Mouse (Mus musculus) intestine, postnatal 0 days (tissue): ENCODE measurements around the gene Ephb1. TPM values are rescaled to one million over a fixed set of nuclear protein-coding genes. Genes with fewer than 3 reads are reported as not detected.

Experiments
- ATAC-seq: fragments of 200-750 bp; cut with Nextera tagmentation; 2 replicates; pipeline ENCODE4 v1.8.0; 2017; ENCODE audit warnings: mild to moderate bottlenecking, moderate TSS enrichment, moderate library complexity
- H3K27ac ChIP-seq: fragments of 300-500 bp; sonication (generic); 2 replicates; pipeline ENCODE4 v1.5.1; 2014; ENCODE audit warnings: mild to moderate bottlenecking, low read depth, low read length, moderate library complexity
- H3K27me3 ChIP-seq: fragments of 300-500 bp; sonication (generic); replicated peaks from 2 replicates; pipeline ENCODE4 v1.6.1; 2014; ENCODE audit warnings: low read length, mixed read lengths; ENCODE audit not compliant: control insufficient read depth, insufficient read depth
- H3K36me3 ChIP-seq: fragments of 300-500 bp; sonication (generic); 2 replicates; pipeline ENCODE4 v1.6.1; 2014; ENCODE audit warnings: mild to moderate bottlenecking, moderate library complexity; ENCODE audit not compliant: control insufficient read depth, insufficient read depth
- H3K4me1 ChIP-seq: fragments of 300-500 bp; sonication (generic); replicated peaks from 2 replicates; pipeline ENCODE4 v1.6.1; 2014; ENCODE audit warnings: antibody characterized with exemption, low read length, mixed read lengths; ENCODE audit not compliant: control insufficient read depth, insufficient read depth
- H3K4me2 ChIP-seq: fragments of 300-500 bp; sonication (generic); replicated peaks from 2 replicates; pipeline ENCODE4 v1.6.1; 2014; ENCODE audit warnings: low read depth, mild to moderate bottlenecking, moderate library complexity
- H3K4me3 ChIP-seq: fragments of 300-500 bp; sonication (generic); 2 replicates; pipeline ENCODE4 v1.5.1; 2014; ENCODE audit warnings: low read depth, low read length
- H3K9ac ChIP-seq: fragments of 300-500 bp; sonication (generic); 2 replicates; pipeline ENCODE4 v1.6.1; 2014; ENCODE audit warnings: mild to moderate bottlenecking, low read depth, low read length
- H3K9me3 ChIP-seq: fragments of 300-500 bp; sonication (generic); 2 replicates; pipeline ENCODE4 v1.6.1; 2016; ENCODE audit warnings: mixed run types; ENCODE audit not compliant: control insufficient read depth
- CTCF ChIP-seq: sonication (generic); IDR thresholded peaks from 2 replicates; pipeline ENCODE4 v1.5.1; 2016; ENCODE audit warnings: low read depth, mild to moderate bottlenecking, control low read depth, antibody characterized with exemption, moderate library complexity
- WGBS: fragments of 180-500 bp; shearing (Covaris S2); extraction: QIAGEN DNeasy Blood & Tissue Kit; methylation state at CpG from one replicate; pipeline ENCODE4 v1.1.7; 2014; 5-methylcytosine and 5-hydroxymethylcytosine counted together
- polyA plus RNA-seq: library from polyadenylated mRNA; unstranded; fragments of >200 nt; fragmentation: Nextera tagmentation; extraction: Ambion mirVana; gene quantifications from 2 replicates; pipeline ENCODE4 v1.2.1, GENCODE M21; 2015

The Ephb1 gene
- polyA plus RNA-seq, 1 experiment from 2014 or later = 1.3 TPM

GRCm38 (mm10) chr9:102032376-102032775 lies 322.1 kb downstream of the Ephb1 start:
- 67% methylated on average over 8 of the region's 8 CpGs for WGBS
- no peak overlapping the region for H3K4me2 ChIP-seq
- H3K4me3 ChIP-seq = no peak overlapping the region
- H3K27me3 ChIP-seq = no peaks in the 10 kb centered on the region
- H3K36me3 ChIP-seq = no peaks in the 10 kb centered on the region
- no peak overlapping the region for H3K27ac ChIP-seq
- H3K4me1 ChIP-seq = no peaks in the 10 kb centered on the region
- no peaks in the 10 kb centered on the region for H3K9me3 ChIP-seq
- no peak overlapping the region for H3K9ac ChIP-seq
- TF ChIP-seq CTCF = no peak
- ATAC-seq = no peak

DNA sequence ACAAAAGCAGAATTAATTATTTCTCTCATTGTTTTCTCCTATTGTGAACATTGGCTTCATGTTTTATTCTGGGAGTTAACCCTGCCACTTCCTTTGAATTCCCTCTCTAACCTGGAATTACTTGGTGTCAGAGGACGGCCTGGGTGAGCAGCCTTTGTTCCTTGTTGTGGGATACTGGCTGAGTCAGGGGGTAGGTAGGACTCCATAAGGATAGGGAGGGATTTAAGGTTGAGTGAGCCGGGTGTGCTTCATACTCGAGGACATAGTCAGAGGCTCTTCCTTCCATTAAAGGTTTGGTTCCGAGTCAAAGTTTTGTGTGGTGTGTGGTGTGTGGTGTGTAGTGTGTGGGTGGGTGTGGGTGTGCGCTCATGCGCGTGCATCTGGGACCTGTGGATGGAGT lies 324.8 kb downstream of the Ephb1 start:
- Histone ChIP-seq H3K4me3 (no peak overlapping the region), H3K27me3 (no peaks in the 10 kb centered on the region), H3K27ac (no peak overlapping the region), H3K9ac (no peak overlapping the region), H3K36me3 (no peaks in the 10 kb centered on the region), H3K4me2 (no peak overlapping the region), H3K4me1 (no peaks in the 10 kb centered on the region), H3K9me3 (no peaks in the 10 kb centered on the region)
- no peak for ATAC-seq
- TF ChIP-seq CTCF = no peak
- WGBS = 82% methylated on average over 7 of the region's 7 CpGs

DNA sequence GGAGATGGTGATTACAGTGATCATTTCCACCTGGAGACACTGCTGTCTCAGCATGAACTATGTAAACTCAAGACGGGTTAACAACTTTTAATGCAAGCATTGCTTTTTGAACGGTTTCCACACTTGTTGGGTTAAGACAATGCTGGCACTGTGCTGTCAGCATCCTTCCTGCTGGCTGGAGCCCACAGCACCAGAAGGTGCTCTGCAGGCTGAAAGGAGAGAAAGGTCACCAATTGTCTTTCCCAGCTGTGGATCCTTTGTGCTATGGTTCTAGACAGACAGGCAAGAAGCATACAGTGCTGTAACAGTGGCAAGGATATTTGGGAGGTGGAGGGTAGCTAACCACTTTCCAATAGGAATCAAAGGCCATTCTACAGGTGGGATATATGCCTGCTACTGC lies 328.4 kb downstream of the Ephb1 start:
- WGBS = 72% methylated on average over 2 of the region's 2 CpGs
- Histone ChIP-seq H3K27ac (no peak overlapping the region), H3K9ac (no peak overlapping the region), H3K4me1 (no peaks in the 10 kb centered on the region), H3K36me3 (no peaks in the 10 kb centered on the region), H3K27me3 (no peaks in the 10 kb centered on the region), H3K4me3 (no peak overlapping the region), H3K9me3 (no peaks in the 10 kb centered on the region), H3K4me2 (no peak overlapping the region)
- no peak for ATAC-seq
- no peak for TF ChIP-seq CTCF

DNA sequence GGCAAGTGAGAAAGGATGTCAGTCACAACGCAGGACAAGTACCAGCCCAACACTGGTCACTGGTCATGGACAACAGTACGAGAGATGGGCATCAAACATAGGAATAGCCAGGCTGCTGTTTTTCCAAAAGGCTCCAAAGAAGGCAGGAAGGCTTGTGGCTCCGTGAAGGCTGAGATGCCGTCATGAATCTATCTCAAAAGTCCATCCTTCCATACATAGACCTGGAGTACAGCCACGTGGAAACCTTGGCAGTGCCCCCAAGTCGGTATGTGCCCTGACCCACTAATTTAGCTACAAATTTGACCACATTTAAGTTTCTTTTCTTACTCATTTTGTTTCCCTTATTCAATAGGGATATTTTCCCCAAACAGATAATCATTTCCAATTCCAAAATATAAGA lies 329.4 kb downstream of the Ephb1 start:
- H3K4me1 ChIP-seq = no peaks in the 10 kb centered on the region
- H3K4me2 ChIP-seq = no peak overlapping the region
- H3K27ac ChIP-seq = no peak overlapping the region
- no peak for ATAC-seq
- TF ChIP-seq CTCF = no peak
- no peak overlapping the region for H3K4me3 ChIP-seq
- no peaks in the 10 kb centered on the region for H3K9me3 ChIP-seq
- H3K36me3 ChIP-seq = no peaks in the 10 kb centered on the region
- no peak overlapping the region for H3K9ac ChIP-seq
- 85% methylated on average over 6 of the region's 6 CpGs for WGBS
- no peaks in the 10 kb centered on the region for H3K27me3 ChIP-seq

DNA sequence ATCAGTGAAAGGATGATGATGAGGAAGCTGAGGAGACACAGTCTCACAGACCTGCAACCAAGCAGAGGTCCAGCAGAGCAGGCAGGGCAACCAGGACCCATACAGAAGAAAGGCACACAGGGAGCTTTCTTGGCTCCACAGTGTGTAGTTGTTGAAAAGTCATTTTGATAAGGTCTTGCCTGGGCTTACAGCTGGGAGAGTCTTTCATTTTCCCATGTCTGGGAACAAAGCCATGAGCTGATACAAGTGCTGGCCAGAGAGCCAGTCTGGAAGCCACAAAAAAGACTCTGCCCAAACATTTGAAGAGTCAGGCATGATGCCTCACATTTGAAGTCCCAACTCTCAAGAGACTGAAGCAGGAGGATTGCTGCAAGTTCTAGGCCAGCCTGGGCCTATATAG lies 339.0 kb downstream of the Ephb1 start:
- Histone ChIP-seq H3K4me1 (no peaks in the 10 kb centered on the region), H3K27ac (no peak overlapping the region), H3K9me3 (no peaks in the 10 kb centered on the region), H3K4me2 (no peak overlapping the region), H3K9ac (no peak overlapping the region), H3K27me3 (no peaks in the 10 kb centered on the region), H3K4me3 (no peak overlapping the region), H3K36me3 (no peaks in the 10 kb centered on the region)
- ATAC-seq = no peak
- TF ChIP-seq CTCF = no peak

DNA sequence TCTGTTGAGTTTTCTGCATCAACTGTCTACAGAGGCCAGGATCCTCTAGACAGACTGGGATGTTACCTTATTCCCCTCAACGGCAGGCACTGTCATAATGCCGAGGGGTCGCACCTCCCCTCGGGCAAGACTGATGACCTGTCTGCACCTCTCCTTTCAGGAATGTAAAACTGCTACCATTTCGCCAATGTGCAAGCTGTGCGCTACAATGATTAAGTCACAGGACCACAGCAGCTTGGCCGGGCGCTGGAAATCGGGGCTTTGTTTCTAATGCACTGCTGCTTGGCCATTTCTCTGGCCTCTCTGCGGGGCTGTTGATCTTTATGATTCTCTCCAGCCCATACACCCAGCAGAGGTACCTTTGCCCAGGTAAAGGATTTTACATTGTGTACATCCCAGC lies 346.8 kb downstream of the Ephb1 start:
- Histone ChIP-seq H3K27me3 (no peaks in the 10 kb centered on the region), H3K9ac (no peak overlapping the region), H3K4me2 (no peak overlapping the region), H3K27ac (no peak overlapping the region), H3K4me3 (no peak overlapping the region), H3K4me1 (no peaks in the 10 kb centered on the region), H3K9me3 (no peaks in the 10 kb centered on the region), H3K36me3 (no peaks in the 10 kb centered on the region)
- 82% methylated on average over 10 of the region's 10 CpGs for WGBS
- TF ChIP-seq CTCF = no peak
- no peak for ATAC-seq

GRCm38 (mm10) chr9:102006539-102006938 lies 348.0 kb downstream of the Ephb1 start:
- Histone ChIP-seq H3K36me3 (no peaks in the 10 kb centered on the region), H3K4me2 (no peak overlapping the region), H3K4me3 (no peak overlapping the region), H3K27me3 (no peaks in the 10 kb centered on the region), H3K9me3 (no peaks in the 10 kb centered on the region), H3K9ac (no peak overlapping the region), H3K4me1 (no peaks in the 10 kb centered on the region), H3K27ac (no peak overlapping the region)
- WGBS = 60% methylated on average over 2 of the region's 2 CpGs
- TF ChIP-seq CTCF = peak; percentile 58
- no peak for ATAC-seq
